Mouse (Mus musculus): ENCODE data around the gene Actr3.

DNA sequence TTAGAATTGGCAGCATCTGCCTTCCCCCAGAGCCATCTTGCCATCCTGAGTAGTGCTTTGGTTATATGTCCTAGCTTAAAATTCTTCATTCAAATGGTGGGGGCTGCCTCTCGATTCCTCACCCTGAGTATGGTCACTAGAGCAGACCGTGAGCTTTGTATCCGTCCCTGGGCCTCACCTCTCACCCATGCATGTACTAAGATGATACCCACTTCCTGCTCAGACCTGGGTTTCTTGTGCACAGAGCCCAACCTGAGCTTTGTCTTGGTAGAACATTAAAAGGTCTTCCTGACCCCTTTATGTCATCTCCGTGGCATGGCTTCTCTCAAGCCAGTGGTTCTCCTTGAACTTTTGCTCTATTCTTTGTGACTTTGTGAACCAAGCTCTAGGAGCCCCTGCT is 28.5 kb upstream of the Actr3 start:
- no peak for TF ChIP-seq CTCF (IDR thresholded peaks at IDR 0.05; ENCODE audit: low read depth)
- TF ChIP-seq EP300 (IDR thresholded peaks at IDR 0.05; ENCODE audit: low read depth) = no peak

Data from liver, embryonic 14.5 days (tissue).